Mouse (Mus musculus) embryonic stem cell, embryonic (primary cell): ENCODE results near the gene Rbp2.

Source experiments
- CTCF ChIA-PET, 4 experiments: fragments of 300-600 bp in 2 of 4; fragments of 350-600 bp in 2 of 4; sonication (Branson Sonifier 250); formaldehyde crosslinking; loops; one replicate each; lab custom pipeline; 2022; ENCODE audit warnings: inconsistent platforms in 2 of 4; lab: Charles Lee
- POLR2A ChIA-PET, 4 experiments: fragments of 300-600 bp in 2 of 4; fragments of 350-600 bp in 2 of 4; sonication (Branson Sonifier 250); formaldehyde crosslinking; loops; one replicate each; lab custom pipeline; 2022; ENCODE audit warnings: antibody characterized with exemption in 4 of 4, inconsistent platforms in 1 of 4; lab: Charles Lee

The Rbp2 gene

DNA sequence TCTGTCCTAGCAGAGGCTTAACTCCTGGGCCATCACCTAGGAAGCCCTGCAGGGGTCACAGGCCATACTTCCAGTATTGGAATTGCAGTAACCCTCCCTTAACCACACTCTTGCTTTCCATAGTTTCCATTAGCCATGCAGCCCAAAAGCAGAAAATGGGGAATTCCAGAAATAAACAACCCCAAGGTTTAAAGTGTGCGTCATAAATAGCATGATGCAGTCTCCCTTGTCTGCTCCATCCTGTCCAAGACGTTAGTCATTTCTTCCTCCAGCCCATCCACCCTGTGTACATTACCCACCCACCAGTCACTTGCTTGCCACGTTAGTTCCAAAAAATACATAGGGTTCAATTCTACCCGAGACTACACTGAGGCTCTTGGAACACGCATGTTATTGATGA lies 13.7 kb downstream of the Rbp2 start:
- POLR2A ChIA-PET = interaction anchor here in 1 of 4 experiments (1.2 kb wide), 1 partner anchor 12 kb away, joined by 3 read pairs; no protein-coding TSS in a partner anchor
- CTCF ChIA-PET = no interaction called here

DNA sequence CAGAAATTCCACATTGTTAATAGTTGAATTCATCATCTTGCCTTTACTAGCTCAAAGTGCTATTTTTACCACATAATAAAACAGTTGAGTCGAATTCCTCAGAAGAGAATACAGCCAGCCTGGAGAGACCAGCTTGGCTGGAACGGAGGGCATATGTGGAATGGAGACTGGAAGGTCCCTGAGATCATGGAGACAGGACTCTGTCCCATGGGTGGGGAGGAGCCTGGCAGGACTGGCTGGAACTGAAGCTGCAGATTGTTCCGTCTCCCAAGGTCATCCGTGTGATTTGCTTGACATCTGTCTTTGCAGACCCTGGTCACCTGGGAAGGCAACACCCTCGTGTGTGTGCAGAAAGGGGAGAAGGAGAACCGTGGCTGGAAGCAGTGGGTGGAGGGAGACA lies 21.6 kb downstream of the Rbp2 start:
- ChIA-PET CTCF (interaction anchor here in 1 of 4 experiments (0.6 kb wide), 1 partner anchor 31 kb away, joined by 3 read pairs; no protein-coding TSS in a partner anchor), POLR2A (interaction anchor here in 1 of 4 experiments (0.8 to 1.3 kb wide), 2 partner anchors 15 to 27 kb away, joined by 3 read pairs; no protein-coding TSS in a partner anchor)

DNA sequence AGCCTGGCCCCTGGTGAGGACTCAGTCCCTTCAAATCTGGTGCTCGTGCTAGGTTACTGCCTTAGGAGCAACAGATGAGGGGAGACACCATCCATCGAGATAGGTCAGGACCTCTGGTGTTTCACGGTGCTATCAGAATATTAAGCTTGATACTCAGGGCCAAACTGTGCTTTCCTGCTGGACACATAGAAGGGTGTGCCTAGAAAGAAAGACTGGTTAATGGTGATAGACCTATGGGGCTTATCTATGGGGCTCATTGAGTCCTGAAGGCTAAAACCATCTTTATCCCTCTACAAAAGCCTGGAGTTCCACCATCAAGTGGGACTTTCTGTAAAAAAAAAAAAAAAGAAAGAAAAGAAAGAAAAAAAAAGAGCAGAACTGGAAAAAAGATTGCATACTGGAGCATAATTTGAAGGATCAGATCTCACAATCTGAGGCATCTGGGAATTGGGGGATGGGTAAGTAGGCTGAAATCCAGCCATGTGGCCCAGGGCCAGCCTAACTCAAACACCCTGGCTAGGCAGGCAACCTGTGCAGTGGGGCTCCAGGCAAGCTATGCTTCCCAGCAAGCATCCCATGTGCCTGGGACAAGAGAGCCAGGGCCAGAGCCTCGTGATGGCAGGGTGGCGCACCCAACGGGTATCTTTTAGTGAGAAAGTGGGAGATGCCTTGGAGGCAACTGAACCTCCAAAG lies 24.6 kb downstream of the Rbp2 start:
- ChIA-PET CTCF (interaction anchor here in 1 of 4 experiments (0.7 kb wide), 1 partner anchor 1627 kb away, joined by 3 read pairs; no protein-coding TSS in a partner anchor), POLR2A (interaction anchor here in 1 of 4 experiments (1.2 kb wide), 1 partner anchor 10 kb away, joined by 3 read pairs; no protein-coding TSS in a partner anchor)

DNA sequence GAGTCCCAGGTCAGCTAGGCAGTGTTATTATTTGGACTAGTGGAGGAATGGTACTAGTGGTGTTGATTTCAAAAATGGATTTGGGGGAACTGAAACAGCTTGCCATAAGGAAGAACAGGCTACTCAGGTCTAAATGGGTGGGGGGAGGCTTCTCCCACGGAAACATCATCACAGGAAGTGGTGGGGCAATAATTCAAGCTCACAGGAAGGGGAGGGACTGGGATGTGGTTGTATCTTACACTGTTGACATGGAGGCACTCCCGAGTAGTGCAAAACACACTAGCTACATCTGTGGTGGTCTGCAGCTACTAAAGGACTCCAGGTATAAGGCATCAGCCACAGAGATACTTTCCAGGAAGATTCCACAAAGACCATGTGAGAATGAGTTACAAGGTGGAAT lies 38.0 kb downstream of the Rbp2 start:
- CTCF ChIA-PET = no interaction called here

DNA sequence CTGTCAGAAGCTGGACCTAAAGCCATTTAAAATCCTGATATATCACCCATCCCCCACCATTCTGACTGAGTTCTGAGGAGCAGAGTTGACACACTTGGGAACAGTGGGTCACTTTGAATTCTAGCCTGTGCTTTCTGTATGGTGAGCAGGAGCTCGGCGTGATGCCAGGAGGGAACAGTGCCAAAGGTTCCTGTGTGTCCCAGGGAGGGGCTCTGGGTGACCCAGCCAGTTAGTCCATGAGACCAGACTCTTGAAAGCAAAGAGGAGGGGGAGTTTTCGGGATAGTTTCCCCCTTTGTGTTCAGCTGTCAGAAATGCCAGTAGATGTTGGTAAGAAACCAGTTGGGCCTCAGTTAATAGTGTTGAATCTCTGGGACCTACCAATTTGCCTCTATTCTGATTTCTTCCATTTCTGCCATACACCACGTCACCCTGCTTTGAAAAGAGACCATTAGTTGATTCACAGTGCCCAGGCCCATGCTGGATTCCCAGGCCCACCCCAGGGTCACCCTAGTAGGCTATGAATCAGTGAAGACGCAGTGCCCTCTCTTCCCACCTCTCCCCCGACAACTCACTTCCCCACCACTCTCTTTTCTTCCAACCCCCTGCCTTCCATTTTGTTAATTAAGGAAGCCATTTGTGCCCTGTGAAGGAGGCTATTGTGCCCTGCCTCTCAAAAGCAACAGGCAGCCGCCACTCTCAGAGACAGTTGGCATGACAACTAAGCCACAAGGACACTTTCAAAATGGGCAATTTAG lies 39.0 kb downstream of the Rbp2 start:
- POLR2A ChIA-PET = no interaction called here
- CTCF ChIA-PET = no interaction called here

More for the DNA sequence above, 38.0 kb downstream of the Rbp2 start:
- POLR2A ChIA-PET = no interaction called here

DNA sequence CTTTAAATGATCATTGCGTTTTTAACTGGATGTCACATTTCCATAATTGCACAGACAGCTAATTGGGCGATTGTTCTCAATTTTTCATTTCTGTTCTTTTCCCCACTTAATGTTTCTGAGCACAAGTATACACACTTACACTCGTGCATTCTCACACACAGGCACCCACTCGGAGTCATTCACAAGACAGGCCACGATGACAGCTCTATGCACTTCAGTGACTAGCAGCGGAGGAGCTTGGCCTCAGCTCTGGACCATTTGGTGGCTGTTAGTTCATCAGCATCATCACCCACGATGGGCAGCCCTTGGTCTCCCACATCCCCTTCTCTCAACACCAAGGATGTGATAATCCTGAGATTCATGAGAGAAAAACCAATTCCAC lies 39.6 kb downstream of the Rbp2 start:
- ChIA-PET CTCF (no interaction called here), POLR2A (no interaction called here)

DNA sequence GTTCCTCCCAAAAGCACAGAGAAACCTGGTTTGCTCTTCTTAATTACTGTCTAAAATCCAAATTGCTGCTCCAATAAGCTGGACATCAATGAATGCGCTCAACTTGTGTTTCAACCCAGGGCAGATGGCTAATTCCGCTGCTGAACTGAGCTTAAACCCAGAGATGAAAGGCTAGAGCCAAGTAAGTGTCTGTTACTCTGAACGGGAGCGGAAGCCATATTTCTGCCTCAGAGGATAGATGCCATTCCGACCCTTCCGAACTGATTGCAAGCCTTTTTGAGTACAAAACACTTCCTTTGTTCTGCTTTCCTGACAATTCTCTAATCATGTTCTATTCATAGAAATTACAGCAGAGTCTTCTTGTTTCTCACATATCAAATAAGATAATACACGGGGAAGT lies 41.3 kb downstream of the Rbp2 start:
- CTCF ChIA-PET = interaction anchor here in 1 of 4 experiments (1.4 kb wide), 1 partner anchor 11 kb away, joined by 4 read pairs; no protein-coding TSS in a partner anchor
- POLR2A ChIA-PET = no interaction called here

DNA sequence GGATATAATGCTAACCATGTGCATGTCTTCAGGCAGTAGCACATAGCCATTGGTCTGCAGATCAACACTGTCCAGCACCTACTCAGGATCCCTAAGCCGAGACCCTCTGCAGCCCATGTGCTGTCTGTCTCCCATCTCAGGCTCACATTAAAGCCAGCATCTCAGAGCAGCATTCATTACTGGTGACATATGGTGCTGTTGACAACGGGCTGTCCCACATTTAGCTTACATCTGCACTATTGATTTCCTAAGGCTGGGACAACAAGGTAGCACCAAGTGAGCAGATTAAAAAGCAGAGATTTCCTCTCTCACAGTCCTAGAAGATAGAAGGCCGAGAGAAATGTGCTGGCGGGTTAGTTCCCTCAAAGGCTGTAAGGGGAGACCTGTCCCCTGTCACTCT lies 43.9 kb downstream of the Rbp2 start:
- ChIA-PET POLR2A (no interaction called here), CTCF (no interaction called here)

DNA sequence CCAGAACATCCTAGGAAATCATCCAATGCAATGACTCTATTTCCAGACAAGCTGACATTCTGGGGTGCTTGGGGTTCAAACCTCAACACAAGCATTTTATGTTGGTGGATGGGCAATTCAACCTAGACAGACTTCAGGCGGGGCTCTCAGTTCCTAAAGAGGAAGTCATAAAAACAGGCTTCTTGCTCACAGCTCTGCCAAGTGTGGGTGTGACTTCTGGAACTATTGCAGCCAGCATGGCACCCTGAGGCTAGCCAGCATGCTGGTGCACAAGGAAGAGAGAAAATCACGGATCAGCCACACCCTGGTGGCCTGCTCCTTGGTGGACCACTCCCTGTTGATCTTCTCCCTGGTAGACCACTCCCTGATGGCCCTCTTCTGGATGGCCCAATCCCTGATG lies 45.1 kb downstream of the Rbp2 start:
- POLR2A ChIA-PET = no interaction called here
- CTCF ChIA-PET = interaction anchor here in 1 of 4 experiments (0.9 kb wide), 1 partner anchor 8 kb away, joined by 3 read pairs; no protein-coding TSS in a partner anchor

DNA sequence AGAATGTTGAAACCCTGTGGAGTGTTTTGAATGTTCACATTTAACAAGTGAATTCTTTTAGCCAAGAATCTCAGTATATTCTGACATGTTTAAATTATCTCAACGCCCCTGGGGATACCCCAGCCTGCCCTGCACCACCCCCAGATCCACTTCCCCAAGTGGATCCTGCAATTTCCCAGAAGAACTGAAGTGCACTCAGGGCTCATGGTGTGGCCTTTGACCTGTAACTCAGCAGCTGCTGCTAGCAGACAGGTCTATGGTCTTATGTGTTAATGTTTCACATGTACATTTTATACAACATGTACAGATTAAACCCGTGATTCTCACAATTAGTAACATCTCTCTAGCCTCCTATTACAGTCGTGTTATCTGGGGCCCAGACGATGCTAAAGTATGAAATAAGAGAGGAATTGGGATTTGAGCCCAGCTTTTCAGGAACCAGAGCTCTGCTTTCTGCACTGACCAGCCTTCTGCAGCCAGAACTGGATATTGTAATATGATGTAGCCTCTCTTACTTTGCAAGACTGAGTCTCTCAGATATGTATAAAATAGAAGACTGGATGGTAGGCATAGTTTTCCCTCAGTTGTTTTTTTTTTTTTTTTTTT lies 48.9 kb downstream of the Rbp2 start:
- ChIA-PET CTCF (no interaction called here), POLR2A (interaction anchor here in 2 of 4 experiments (0.6 to 0.7 kb wide), 3 partner anchors 894 to 1727 kb away, joined by 4 to 5 read pairs (median 4); no protein-coding TSS in a partner anchor)

DNA sequence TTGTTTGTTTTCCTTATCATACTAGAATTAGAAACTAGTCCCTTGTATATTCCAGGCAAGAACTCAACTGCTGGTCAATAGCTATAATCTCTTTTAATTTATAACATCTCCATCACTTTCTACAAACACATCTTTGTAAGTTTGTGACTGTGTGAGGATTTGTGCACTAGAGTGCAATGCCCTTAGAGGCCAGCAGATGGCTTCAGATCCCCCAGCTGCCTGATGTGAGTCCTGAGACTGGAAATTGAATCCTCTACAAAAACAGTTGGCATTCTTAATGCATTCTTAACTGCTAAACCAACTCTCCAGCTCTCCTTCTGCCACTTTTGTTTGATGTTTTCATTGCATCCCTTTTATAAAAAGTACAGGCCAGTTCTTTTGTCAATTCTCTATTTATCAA lies 49.8 kb downstream of the Rbp2 start:
- ChIA-PET POLR2A (interaction anchor here in 2 of 4 experiments (0.6 to 2.3 kb wide), 3 partner anchors 110 to 895 kb away, joined by 4 to 6 read pairs (median 4); no protein-coding TSS in a partner anchor), CTCF (interaction anchor here in 1 of 4 experiments (0.5 kb wide), 1 partner anchor 130 kb away, joined by 18 read pairs; no protein-coding TSS in a partner anchor)

DNA sequence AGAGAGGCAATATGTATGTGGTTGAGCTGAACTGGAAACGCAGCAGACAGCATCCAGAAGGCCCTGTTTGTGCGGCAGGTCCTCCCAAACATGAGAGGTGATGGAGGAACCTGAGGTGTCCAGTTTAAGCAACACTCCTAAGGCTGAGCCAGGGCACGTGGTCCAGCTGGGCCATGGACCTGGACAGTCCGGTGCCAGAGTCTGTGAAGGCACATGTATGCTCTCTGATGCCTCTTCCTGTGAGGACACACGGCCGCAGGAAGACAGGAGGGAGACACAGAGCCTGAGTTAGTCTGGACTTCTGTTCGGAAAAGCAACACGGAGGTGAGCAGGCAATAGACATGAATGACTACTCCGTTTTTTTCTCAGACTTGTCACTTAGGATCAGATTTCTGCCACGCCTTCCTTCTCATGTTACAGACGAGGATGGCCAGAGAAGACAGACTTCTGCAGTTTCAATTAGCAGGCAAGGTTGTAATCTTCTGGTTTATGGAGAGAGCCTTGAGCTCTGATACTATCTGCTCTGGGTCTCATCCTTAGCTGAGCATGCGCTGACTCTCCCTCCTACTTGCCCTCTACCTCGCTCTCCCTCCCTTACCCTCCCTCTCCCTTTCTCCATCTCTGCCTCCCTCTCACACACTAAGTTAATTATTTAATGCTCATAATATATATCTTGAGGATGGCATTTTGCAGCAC lies 52.2 kb downstream of the Rbp2 start:
- ChIA-PET CTCF (interaction anchor here (0.5 to 1.6 kb wide), 30 partner anchors 8 to 1936 kb away, joined by 3 to 14 read pairs (median 4); partner anchors contain the start of gene Clstn2 (in 1 of the 4)), POLR2A (interaction anchor here in 1 of 4 experiments (0.6 to 2.3 kb wide), 4 partner anchors 25 to 156 kb away, joined by 3 to 6 read pairs (median 5); partner anchors contain the start of gene Copb2)

DNA sequence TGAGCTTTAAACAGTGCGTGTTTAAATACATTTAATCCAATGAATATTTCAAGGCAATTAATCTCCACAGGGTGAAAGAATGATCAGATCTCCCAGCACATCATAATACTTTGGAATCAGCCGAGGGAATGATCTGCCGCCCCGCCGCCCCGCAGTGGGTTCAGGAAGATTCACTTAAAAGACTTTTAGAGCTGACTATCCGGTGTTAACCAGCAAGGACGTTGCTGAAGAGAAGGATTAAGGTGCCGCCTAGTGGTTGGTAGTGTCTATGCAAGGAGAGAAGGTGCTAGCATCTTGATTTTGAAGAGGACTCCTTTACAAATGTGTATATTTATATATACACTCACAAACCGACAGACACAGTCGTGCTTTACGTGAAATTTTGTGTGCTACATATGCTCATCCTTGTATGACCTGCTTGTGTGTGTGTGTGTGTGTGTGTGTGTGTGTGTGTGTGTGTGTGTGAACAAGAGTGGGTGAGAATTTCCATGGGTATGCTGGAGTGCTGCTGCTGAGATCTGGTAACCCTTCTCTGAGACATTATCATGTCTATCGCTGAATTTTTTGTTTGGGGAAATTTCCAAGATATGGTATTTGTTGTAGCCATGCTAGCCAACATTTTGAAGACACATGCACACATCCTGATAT lies 52.9 kb downstream of the Rbp2 start:
- POLR2A ChIA-PET = interaction anchor here in 1 of 4 experiments (0.6 to 1.6 kb wide), 3 partner anchors 25 to 157 kb away, joined by 3 to 5 read pairs (median 5); partner anchors contain the start of gene Copb2
- CTCF ChIA-PET = interaction anchor here (0.5 to 1.6 kb wide), 28 partner anchors 8 to 1937 kb away, joined by 3 to 14 read pairs (median 4); partner anchors contain the start of gene Clstn2 (in 1 of the 4)

DNA sequence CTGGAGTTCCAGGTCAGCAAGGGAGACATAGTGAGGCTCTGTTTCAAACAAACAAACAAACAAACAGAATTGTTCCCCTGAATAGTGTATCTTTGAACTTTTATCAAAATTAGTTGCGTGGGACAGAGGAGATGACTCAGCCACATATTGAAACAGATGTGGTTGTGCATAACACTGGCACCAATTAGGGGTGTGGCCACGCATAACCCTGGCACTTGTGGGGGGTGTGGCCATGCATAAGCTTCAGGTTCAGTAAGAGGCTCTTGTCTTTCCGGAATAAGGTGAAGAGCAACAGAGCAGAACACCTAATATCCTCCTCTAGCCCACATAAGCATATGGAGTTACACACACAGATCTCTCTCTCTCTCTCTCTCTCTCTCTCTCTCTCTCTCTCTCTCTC lies 58.1 kb downstream of the Rbp2 start:
- ChIA-PET CTCF (interaction anchor here in 3 of 4 experiments (0.7 to 1.6 kb wide), 5 partner anchors 12 to 1479 kb away, joined by 3 to 6 read pairs (median 5); no protein-coding TSS in a partner anchor), POLR2A (interaction anchor here in 2 of 4 experiments (0.6 to 1.5 kb wide), 2 partner anchors 19 to 1489 kb away, joined by 3 to 7 read pairs; no protein-coding TSS in a partner anchor)
